Mouse (Mus musculus) frontal cortex, adult (tissue): ENCODE results near the gene Epha6.

Experiments used
- ATAC-seq: cut with Nextera tagmentation; 2 replicates; pipeline ENCODE4 v1.9.2; 2017; ENCODE audit warnings: mild to moderate bottlenecking, moderate library complexity, mixed read lengths; ENCODE audit not compliant: low TSS enrichment

The Epha6 gene

GRCm38 (mm10) chr16:59682216-59682891 lies 923.0 kb downstream of the Epha6 start:
- no peak for ATAC-seq

GRCm38 (mm10) chr16:59666938-59667337 lies 938.4 kb downstream of the Epha6 start:
- ATAC-seq, result no peak

GRCm38 (mm10) chr16:59643766-59644165 lies 961.6 kb downstream of the Epha6 start:
- no peak for ATAC-seq

- ATAC-seq, result no peak
Measured at GRCm38 (mm10) chr16:59639985-59640384, 965.3 kb downstream of the Epha6 start.

GRCm38 (mm10) chr16:59639102-59639691 lies 966.1 kb downstream of the Epha6 start, which contains the start of gene Arl6:
Gene Arl6 (minus strand): TSS chr16:59639391.
- ATAC-seq, result peak; percentile 97

GRCm38 (mm10) chr16:59634598-59634997 lies 970.7 kb downstream of the Epha6 start:
- ATAC-seq, result no peak

GRCm38 (mm10) chr16:59621554-59621953 lies 983.8 kb downstream of the Epha6 start:
- no peak for ATAC-seq

GRCm38 (mm10) chr16:59617167-59617566 lies 988.2 kb downstream of the Epha6 start:
- peak; percentile 96 for ATAC-seq

- ATAC-seq, result no peak
Measured at GRCm38 (mm10) chr16:59615675-59616074, 989.7 kb downstream of the Epha6 start.

GRCm38 (mm10) chr16:59610750-59611149 lies 994.6 kb downstream of the Epha6 start:
- ATAC-seq, result no peak

GRCm38 (mm10) chr16:59604078-59604781 lies 1001.1 kb downstream of the Epha6 start:
- no peak for ATAC-seq
